Mouse (Mus musculus) liver, adult 10 weeks (tissue): ENCODE data around the gene Vmn1r69. TPM values are rescaled to one million over a fixed set of nuclear protein-coding genes. Genes with fewer than 3 reads are reported as not detected.

Source experiments
- polyA plus RNA-seq: library from polyadenylated mRNA; stranded (reverse); fragments of 350-450 nt; fragmentation: Illumina TruSeq; extraction: RNeasy Lipid Tissue Mini Kit (QIAGEN cat#74804); gene quantifications from one replicate; pipeline ENCODE4 v1.2.3, GENCODE M21; 2014; ENCODE audit warnings: low read depth, low replicate concordance

Vmn1r69 gene
- polyA plus RNA-seq = not detected

DNA sequence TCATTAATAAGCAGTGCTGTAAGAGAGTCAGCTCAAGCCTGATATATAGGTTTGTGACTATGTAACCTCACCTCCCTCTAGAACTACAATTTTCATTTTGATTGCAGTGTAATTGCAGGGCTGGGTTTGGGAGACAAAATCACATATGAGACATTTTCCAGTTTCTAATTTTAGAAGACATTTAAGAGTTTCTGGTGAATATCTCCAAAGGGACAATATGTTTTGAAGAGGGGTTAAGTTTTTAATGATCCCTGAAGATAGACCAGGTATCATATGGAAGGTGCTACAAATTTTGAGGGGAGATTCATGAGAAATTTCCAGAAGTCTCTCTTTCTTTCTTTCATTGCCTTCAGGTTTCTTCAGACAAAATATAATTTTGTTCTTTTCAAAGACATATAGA, at the start of gene Vmn1r69:
Gene Vmn1r69 (minus strand): TSS at position 101 of the 400 bp plus-strand sequence.

DNA sequence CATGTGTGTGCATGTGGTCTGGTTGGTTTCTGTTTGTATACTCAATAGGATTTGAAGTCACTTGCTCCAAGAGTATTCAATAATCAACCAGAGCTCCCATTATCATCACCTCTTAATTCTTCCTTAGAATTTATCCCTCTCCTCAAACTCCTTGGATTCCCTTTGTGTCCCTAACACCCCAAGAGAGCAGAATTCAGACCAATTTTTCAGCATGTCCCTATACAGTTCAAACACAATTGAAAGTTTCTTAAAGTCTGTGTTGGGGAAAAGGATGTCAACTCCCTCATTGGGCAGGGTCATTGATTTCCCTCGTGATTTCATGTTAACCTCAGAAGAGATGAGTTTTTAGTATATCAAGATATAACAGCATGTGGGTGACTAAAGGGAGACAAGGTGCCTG, 17.8 kb upstream of the Vmn1r69 start, which contains the start of gene Vmn1r70:
Gene Vmn1r70 (plus strand): TSS at position 301 of the 400 bp plus-strand sequence.

DNA sequence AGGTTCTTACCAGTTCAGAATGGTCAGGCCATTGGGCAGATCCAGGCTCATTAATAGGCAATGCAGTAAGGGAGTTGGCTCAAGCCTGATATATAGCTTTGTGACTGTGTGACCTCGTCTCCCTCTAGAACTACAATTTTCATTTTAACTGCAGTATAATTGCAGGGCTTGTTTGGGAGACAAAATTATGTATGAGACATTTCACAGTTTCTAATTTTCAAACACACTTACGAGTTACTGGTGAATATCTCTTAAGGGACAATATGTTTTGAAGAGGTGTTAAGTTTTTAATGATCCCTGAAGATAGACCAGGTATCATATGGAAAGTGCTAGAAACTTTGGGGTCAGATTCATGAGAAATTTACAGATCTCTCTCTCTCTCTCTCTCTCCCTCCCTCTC, 55.1 kb downstream of the Vmn1r69 start, which contains the start of gene Vmn1r68:
Gene Vmn1r68 (minus strand): TSS at position 101 of the 400 bp plus-strand sequence.

Other genes with a start within 250 kb of the Vmn1r69 start
- not detected for gene Vmn1r67, start 170.3 kb downstream of the Vmn1r69 start, polyA plus RNA-seq
- 0.56 TPM for gene Zik1, start 118.3 kb downstream of the Vmn1r69 start, polyA plus RNA-seq
- gene Vmn1r68, start 55.2 kb downstream of the Vmn1r69 start, polyA plus RNA-seq = not detected
- not detected for gene Vmn1r70, start 17.9 kb upstream of the Vmn1r69 start, polyA plus RNA-seq
- not detected for gene Nlrp4b, start 74.1 kb upstream of the Vmn1r69 start, polyA plus RNA-seq
- not detected for gene Vmn1r71, start 140.7 kb upstream of the Vmn1r69 start, polyA plus RNA-seq